Mouse (Mus musculus) lung, embryonic 16.5 days (tissue): ENCODE data around the gene Tfip11. TPM values are rescaled to one million over a fixed set of nuclear protein-coding genes. Genes with fewer than 3 reads are reported as not detected.

ENCODE experiments used
- ATAC-seq: fragments of 200-750 bp; cut with Nextera tagmentation; 2 replicates; pipeline ENCODE4 v1.8.0; 2017; ENCODE audit warnings: low read depth, mild to moderate bottlenecking, moderate library complexity
- H3K27ac ChIP-seq: fragments of 300-500 bp; sonication (generic); 2 replicates; pipeline ENCODE4 v1.5.1; 2014; ENCODE audit warnings: mild to moderate bottlenecking, control low read depth, low read length
- H3K27me3 ChIP-seq: fragments of 300-500 bp; sonication (generic); 2 replicates; pipeline ENCODE4 v1.6.1; 2014; ENCODE audit warnings: low read depth, low read length, mixed read lengths; ENCODE audit not compliant: control insufficient read depth, insufficient read depth
- H3K36me3 ChIP-seq: fragments of 300-500 bp; sonication (generic); 2 replicates; pipeline ENCODE4 v1.6.1; 2014; ENCODE audit warnings: low read length; ENCODE audit not compliant: control insufficient read depth, insufficient read depth
- H3K4me1 ChIP-seq: fragments of 300-500 bp; sonication (generic); replicated peaks from 2 replicates; pipeline ENCODE4 v1.6.1; 2014; ENCODE audit warnings: low read length, mixed read lengths; ENCODE audit not compliant: control insufficient read depth, insufficient read depth
- H3K4me2 ChIP-seq: fragments of 300-500 bp; sonication (generic); 2 replicates; pipeline ENCODE4 v1.6.1; 2014; ENCODE audit warnings: low read depth, low read length, control low read depth
- H3K4me3 ChIP-seq: fragments of 300-500 bp; sonication (generic); 2 replicates; pipeline ENCODE4 v1.5.1; 2014; ENCODE audit warnings: mild to moderate bottlenecking, low read length, control low read depth
- H3K9ac ChIP-seq: fragments of 300-500 bp; sonication (generic); 2 replicates; pipeline ENCODE4 v1.6.1; 2014; ENCODE audit warnings: low read length, control low read depth
- H3K9me3 ChIP-seq: fragments of 300-500 bp; sonication (generic); 2 replicates; pipeline ENCODE4 v1.6.1; 2016; ENCODE audit warnings: low read length; ENCODE audit not compliant: control insufficient read depth
- WGBS: fragments of 180-500 bp; shearing (Covaris S2); extraction: QIAGEN DNeasy Blood & Tissue Kit; methylation state at CpG from one replicate; pipeline ENCODE4 v1.1.7; 2014; 5-methylcytosine and 5-hydroxymethylcytosine counted together
- polyA plus RNA-seq: library from polyadenylated mRNA; unstranded; fragments of >200 nt; fragmentation: Nextera tagmentation; extraction: Ambion mirVana; gene quantifications from 2 replicates; pipeline ENCODE4 v1.2.1, GENCODE M21; 2015

Gene Tfip11
- polyA plus RNA-seq, 1 experiment from 2014 or later = 31.1 TPM

DNA sequence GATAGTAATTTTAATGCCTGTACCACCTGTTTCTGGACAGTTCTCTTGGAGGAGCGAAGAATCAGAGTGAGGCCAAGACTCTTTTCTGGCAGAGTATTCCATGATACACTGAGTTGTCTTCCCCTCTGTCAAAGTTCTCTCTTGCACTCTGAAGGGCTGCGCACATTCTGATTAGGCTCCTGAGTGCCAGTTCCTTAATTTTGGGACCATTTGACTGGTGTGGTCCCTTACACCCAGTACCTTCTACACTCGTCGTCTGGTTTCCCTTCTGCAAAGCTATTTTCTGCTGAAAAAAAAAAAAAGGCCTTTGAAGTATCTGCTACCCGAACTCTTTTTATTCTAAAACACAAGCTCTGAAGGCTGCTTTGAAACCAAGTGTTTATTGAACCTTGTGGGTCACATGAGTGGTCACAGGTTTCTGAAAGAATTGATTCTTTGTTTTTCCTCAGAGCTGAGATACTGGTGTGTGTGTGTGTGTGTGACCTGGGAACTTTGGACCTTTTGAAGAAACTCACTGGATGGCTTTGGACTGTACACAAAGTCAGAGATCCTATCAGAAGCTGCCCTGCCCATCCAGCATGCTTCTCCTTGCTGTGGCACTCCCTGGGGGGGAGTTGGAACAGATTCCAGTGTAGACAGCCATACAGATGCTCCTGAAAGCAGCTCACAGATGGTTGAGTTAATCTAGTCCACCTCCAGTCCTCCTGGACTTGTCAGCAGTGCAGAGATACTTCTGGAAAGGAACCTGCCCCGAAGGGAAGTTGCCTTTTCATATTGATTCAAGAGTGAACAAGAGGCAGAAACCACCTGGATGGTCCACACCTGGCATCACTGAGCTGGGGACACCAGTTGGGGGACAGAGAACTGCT lies 18.2 kb downstream of the Tfip11 start:
- no peaks in the 10 kb centered on the region for H3K27me3 ChIP-seq
- H3K9me3 ChIP-seq = no peaks in the 10 kb centered on the region
- peaks cover 13% of the 10 kb centered on the region for H3K4me1 ChIP-seq
- WGBS = 62% methylated on average over 6 of the region's 6 CpGs
- H3K36me3 ChIP-seq = 0 out of 2 replicates have a peak, but pooled peaks cover 3% of the 10 kb centered on the region
- H3K27ac ChIP-seq = no peak overlapping the region
- no peak overlapping the region for H3K9ac ChIP-seq
- ATAC-seq = no peak
- no peak overlapping the region for H3K4me3 ChIP-seq
- H3K4me2 ChIP-seq = no peak overlapping the region

DNA sequence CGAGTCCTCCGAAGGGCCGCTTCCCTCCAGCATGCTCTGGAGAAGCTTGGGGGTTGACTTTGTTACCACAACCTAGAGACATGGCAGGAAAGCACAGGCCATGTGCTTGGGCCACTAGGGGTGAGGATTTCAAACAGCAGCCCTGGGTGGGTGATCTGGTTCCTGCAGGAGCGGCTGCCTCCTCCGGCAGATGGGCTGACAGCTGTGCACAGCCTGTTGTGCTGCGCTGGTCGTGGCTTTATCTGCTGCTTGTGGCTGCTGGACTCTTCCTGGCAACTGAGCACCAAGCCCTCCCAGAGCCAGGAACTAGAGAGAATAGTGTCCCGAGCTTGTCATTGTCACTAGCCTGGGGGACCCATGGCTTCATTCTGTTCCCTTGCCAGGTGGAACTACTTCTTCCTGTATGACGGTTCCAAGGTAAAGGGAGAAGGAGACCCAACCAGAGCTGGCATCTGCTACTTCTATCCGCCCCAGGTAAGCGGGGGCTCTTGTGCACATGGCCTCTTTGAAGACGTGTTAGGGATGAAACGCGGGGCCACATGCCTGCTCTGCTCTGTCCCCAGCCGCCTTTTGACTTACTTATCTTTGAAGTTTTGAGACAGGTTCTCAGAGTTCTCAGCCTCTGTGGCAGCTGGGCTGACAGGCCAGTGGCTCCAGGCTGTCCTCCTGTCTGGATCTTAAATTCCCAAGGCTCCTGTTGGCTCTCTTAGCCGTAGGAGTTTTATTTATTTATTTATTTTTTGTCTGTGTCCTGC lies 20.2 kb downstream of the Tfip11 start:
- WGBS = 79% methylated on average over 16 of the region's 16 CpGs
- peaks cover 13% of the 10 kb centered on the region for H3K4me1 ChIP-seq
- ATAC-seq = no peak

DNA sequence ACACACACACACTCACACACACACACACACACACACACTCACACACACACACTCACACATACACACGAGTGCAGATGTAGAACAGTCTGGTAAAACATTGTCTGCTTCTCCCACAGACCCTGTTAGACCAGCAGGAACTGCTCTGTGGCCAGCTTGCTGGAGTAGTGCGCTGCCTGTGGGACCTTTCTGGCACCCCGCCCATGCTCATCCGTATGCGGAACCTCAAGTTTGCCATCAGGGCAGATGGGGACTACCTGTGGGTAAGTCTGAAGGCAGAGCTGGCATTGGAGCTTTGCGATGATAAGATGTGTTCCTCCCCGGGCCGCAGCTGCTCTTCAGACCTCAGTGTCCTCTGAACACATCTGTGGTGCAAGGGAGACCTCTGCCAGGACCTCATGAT lies 23.0 kb downstream of the Tfip11 start:
- Histone ChIP-seq H3K9ac (no peak overlapping the region), H3K9me3 (no peaks in the 10 kb centered on the region), H3K27me3 (no peaks in the 10 kb centered on the region), H3K27ac (no peak overlapping the region), H3K4me2 (no peak overlapping the region), H3K36me3 (peaks cover 12% of the 10 kb centered on the region), H3K4me1 (no peaks in the 10 kb centered on the region), H3K4me3 (no peak overlapping the region)
- ATAC-seq = no peak
- 82% methylated on average over 8 of the region's 8 CpGs for WGBS

More for the DNA sequence above, 20.2 kb downstream of the Tfip11 start:
- H3K4me3 ChIP-seq = no peak overlapping the region
- H3K36me3 ChIP-seq = peaks cover 12% of the 10 kb centered on the region
- H3K9me3 ChIP-seq = no peaks in the 10 kb centered on the region
- no peak overlapping the region for H3K4me2 ChIP-seq
- no peak overlapping the region for H3K9ac ChIP-seq
- H3K27me3 ChIP-seq = no peaks in the 10 kb centered on the region
- no peak overlapping the region for H3K27ac ChIP-seq

DNA sequence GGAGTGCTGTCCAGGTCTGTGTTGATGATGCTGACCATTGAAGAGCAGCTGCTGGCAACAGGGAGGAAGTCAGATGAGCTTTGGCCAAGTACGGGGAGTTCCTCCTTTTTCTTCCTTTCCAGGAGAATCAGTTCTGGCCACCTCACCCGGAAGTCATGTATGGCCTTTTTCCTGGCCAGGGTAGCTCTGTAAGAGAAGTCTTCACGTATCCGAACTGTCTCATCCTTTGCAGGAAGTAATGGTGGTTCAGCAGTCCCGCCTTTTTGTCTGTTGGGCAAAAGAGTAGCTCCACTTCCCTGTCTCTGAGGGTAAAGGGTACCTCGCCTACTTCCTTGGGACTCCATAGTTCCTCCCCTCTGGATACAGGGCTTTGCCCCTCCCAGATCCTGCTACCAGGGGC lies 29.3 kb downstream of the Tfip11 start:
- no peaks in the 10 kb centered on the region for H3K27me3 ChIP-seq
- 75% methylated on average over 6 of the region's 6 CpGs for WGBS
- no peaks in the 10 kb centered on the region for H3K4me1 ChIP-seq
- no peaks in the 10 kb centered on the region for H3K9me3 ChIP-seq
- H3K4me2 ChIP-seq = no peak overlapping the region
- H3K9ac ChIP-seq = no peak overlapping the region
- no peak for ATAC-seq
- H3K4me3 ChIP-seq = no peak overlapping the region
- H3K27ac ChIP-seq = no peak overlapping the region
- peaks cover 4% of the 10 kb centered on the region; the same call in 1 of the 2 replicates for H3K36me3 ChIP-seq

DNA sequence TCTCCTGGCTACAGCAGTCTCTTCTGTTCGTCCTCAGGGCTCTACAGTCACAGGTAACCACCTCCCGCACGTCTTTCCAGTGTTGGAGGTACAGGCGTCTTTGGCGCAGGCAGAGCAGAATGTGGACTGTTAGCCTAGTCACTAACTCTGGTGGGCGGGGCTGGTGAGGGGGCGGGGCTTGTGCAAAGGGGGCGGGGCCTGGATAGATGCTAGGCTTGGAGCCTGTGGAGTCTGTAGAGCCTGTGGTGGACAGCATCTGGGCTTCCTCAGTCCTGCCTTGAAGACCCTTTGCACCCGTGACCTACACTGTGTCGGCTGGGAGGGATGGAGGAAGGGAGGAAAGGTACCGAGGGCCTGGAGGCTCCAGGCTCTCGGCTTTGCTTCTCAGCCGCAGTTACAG lies 29.8 kb downstream of the Tfip11 start, which contains the start of gene Gm6583:
Gm6583 (minus strand) TSS at position 124 of the 400 bp plus-strand sequence.
- no peak within 1 kb of the TSS for H3K9ac ChIP-seq
- H3K27me3 ChIP-seq = no peaks in the 10 kb centered on the region
- no peak within 1 kb of the TSS for H3K27ac ChIP-seq
- no peaks in the 10 kb centered on the region for H3K9me3 ChIP-seq
- 59% methylated on average over 13 of the region's 13 CpGs for WGBS
- no peak for ATAC-seq
- H3K4me1 ChIP-seq = no peaks in the 10 kb centered on the region
- H3K4me3 ChIP-seq = no peak within 1 kb of the TSS
- peaks cover 2% of the 10 kb centered on the region; the same call in 1 of the 2 replicates for H3K36me3 ChIP-seq
- H3K4me2 ChIP-seq = no peak within 1 kb of the TSS

DNA sequence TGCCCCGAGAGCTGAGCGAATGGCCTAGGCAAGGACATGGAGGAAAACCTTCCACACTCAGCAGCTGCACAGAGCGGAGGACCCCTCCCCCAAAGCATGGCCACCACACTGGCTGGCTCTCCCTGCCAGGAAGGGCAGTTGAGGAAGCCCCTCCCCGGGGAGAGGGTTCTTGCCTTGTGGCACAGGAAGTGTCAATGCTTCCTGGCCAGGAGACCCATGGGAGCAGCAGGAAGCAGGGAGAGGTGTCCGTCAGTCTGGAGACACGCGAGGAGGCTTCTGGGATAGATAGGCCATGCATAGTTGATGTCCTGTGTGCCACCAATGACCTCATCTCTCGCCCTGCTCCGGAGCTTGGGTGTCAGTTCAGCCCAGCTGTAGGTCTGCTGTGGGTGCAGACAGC lies 30.2 kb downstream of the Tfip11 start:
- 83% methylated on average over 9 of the region's 9 CpGs for WGBS
- H3K27ac ChIP-seq = no peak overlapping the region
- no peak overlapping the region for H3K9ac ChIP-seq
- H3K9me3 ChIP-seq = no peaks in the 10 kb centered on the region
- H3K4me1 ChIP-seq = no peaks in the 10 kb centered on the region
- no peak overlapping the region for H3K4me2 ChIP-seq
- ATAC-seq = no peak
- H3K27me3 ChIP-seq = no peaks in the 10 kb centered on the region
- H3K36me3 ChIP-seq = 0 out of 2 replicates have a peak, but pooled peaks cover 2% of the 10 kb centered on the region
- H3K4me3 ChIP-seq = no peak overlapping the region

DNA sequence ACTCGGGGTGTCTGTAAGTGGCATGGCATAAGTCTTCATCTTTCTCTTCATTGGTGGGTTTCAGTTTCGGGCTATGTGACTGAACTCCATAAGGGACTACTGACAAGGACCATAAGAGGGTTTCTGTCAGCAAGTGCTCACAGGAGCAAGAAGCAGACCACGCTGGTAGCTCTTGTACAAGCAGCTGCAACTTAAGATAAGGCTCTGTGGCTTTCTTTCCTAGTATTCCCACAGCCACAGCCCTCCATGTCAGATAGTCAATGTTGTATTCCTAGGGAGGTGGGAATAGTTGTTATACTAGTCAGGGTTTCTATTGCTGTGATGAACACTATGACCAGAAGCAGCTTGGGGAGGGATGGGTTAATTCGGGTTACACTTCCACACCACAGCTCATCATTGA lies 33.4 kb downstream of the Tfip11 start:
- no peak overlapping the region for H3K27ac ChIP-seq
- 85% methylated on average over 4 of the region's 4 CpGs for WGBS
- no peak overlapping the region for H3K4me2 ChIP-seq
- H3K4me1 ChIP-seq = no peaks in the 10 kb centered on the region
- no peak overlapping the region for H3K9ac ChIP-seq
- no peak overlapping the region for H3K4me3 ChIP-seq
- no peak for ATAC-seq
- H3K36me3 ChIP-seq = peaks cover 2% of the 10 kb centered on the region; the same call in 1 of the 2 replicates
- H3K9me3 ChIP-seq = no peaks in the 10 kb centered on the region
- no peaks in the 10 kb centered on the region for H3K27me3 ChIP-seq

DNA sequence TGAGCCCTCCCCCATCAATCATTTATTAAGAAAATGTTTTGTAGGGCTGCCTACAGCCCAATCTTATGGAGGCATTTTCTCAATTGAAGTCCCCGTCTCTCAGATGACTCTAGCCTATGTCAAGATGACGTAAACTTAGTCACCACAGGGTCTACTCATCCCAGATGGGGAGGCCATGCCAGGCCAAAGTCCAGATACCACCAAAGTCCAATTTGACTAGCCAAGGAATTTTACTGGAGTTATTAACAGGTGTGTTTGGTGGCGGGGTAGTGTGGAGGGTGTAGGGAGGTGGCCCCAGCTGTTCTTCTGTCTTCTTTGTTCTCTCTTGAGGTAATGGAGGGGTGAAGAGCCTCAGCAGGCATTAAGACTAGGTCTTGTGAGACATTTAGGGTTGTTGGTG lies 33.9 kb downstream of the Tfip11 start:
- no peak overlapping the region for H3K4me3 ChIP-seq
- no peak overlapping the region for H3K9ac ChIP-seq
- no peak overlapping the region for H3K27ac ChIP-seq
- no peaks in the 10 kb centered on the region for H3K27me3 ChIP-seq
- no peaks in the 10 kb centered on the region for H3K4me1 ChIP-seq
- 96% methylated on average over 3 of the region's 3 CpGs for WGBS
- no peaks in the 10 kb centered on the region for H3K9me3 ChIP-seq
- no peak overlapping the region for H3K4me2 ChIP-seq
- ATAC-seq = no peak
- peaks cover 7% of the 10 kb centered on the region for H3K36me3 ChIP-seq

DNA sequence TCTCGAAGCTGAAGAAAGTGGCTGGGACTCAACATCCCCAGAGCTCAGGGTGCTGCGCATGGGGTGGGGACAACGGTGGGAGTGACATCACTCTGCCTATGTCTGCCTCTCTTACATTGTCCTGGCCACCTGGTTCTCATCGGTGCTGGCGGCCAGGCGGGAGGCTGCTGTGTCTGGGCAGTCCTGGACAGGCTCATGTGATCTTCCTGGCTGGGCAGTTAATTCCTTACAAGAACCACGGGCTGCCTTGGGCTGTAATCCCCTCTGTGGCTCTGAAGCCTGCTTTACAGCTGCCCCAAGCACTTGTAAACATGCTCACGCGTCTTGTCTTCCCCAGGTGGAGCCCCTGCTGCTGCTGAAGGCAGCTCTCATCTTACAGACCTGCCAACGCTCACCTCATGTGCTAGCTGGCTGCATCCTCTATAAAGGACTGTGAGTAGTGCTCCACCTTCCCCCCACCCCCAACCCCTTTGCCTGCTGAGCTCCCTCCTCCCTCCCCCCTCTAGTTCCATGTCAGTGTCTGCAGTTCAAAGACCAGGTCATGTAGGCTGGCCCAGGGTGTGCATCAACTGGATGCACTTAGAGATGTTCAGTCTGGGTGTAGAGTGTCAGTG lies 38.1 kb downstream of the Tfip11 start:
- no peak for ATAC-seq
- Histone ChIP-seq H3K27ac (no peak overlapping the region), H3K9ac (no peak overlapping the region), H3K4me3 (no peak overlapping the region), H3K36me3 (peaks cover 7% of the 10 kb centered on the region), H3K4me2 (no peak overlapping the region), H3K4me1 (no peaks in the 10 kb centered on the region), H3K27me3 (no peaks in the 10 kb centered on the region), H3K9me3 (no peaks in the 10 kb centered on the region)
- 75% methylated on average over 10 of the region's 10 CpGs for WGBS
